Mouse (Mus musculus): ENCODE data around the gene Plekha6. TPM values are rescaled to one million over a fixed set of nuclear protein-coding genes. Genes with fewer than 3 reads are reported as not detected.
"Not testable (repeated sequence)": the region's sequence is repeated elsewhere in the genome, so short reads cannot be mapped to it uniquely, and the experiment has no call there.

Plekha6 gene
- polyA plus RNA-seq, 1 experiment from 2014 or later: 4.6 TPM

GRCm38 (mm10) chr1:133321267-133321925, 157.4 kb downstream of the Plekha6 start, which contains the start of gene Kiss1:
Gene Kiss1, plus strand, starts transcription at chr1:133321875.
- 72% methylated on average over 13 of the region's 13 CpGs for WGBS
- ATAC-seq (ENCODE audit: insufficient number of reproducible peaks, low FRiP score, low TSS enrichment, low read depth): peak; percentile 43; the same call in 1 of the 2 replicates

GRCm38 (mm10) chr1:133323333-133323732, 159.3 kb downstream of the Plekha6 start:
- Histone ChIP-seq H3K27me3 (peaks cover 6% of the 10 kb centered on the region), H3K4me3 (no peak overlapping the region), H3K4me2 (no peak overlapping the region), H3K9ac (no peak overlapping the region), H3K36me3 (no peaks in the 10 kb centered on the region), H3K27ac (no peak overlapping the region), H3K9me3 (no peaks in the 10 kb centered on the region), H3K4me1 (0 out of 2 replicates have a peak, but pooled peaks cover 4% of the 10 kb centered on the region)
- ATAC-seq (ENCODE audit: insufficient number of reproducible peaks, low FRiP score, low TSS enrichment, low read depth): no peak; the same call in 1 of the 2 replicates
- 41% methylated on average over 5 of the region's 5 CpGs for WGBS

More at GRCm38 (mm10) chr1:133321267-133321925, 157.4 kb downstream of the Plekha6 start, which contains the start of gene Kiss1:
- Histone ChIP-seq H3K27me3 (no peaks in the 10 kb centered on the region), H3K4me1 (0 out of 2 replicates have a peak, but pooled peaks cover 4% of the 10 kb centered on the region), H3K4me2 (no peak within 1 kb of the TSS), H3K9ac (no peak within 1 kb of the TSS), H3K4me3 (no peak within 1 kb of the TSS), H3K36me3 (no peaks in the 10 kb centered on the region), H3K9me3 (no peaks in the 10 kb centered on the region), H3K27ac (no peak within 1 kb of the TSS)

- H3K9ac ChIP-seq: no peak overlapping the region
- H3K9me3 ChIP-seq: no peaks in the 10 kb centered on the region
- H3K4me2 ChIP-seq: no peak overlapping the region
- H3K4me3 ChIP-seq: no peak overlapping the region
- peaks cover 13% of the 10 kb centered on the region; the same call in 1 of the 2 replicates for H3K4me1 ChIP-seq
- no peak overlapping the region for H3K27ac ChIP-seq
- no peak for ATAC-seq (ENCODE audit: insufficient number of reproducible peaks, low FRiP score, low TSS enrichment, low read depth)
- H3K36me3 ChIP-seq: no peaks in the 10 kb centered on the region
- H3K27me3 ChIP-seq: peaks cover 29% of the 10 kb centered on the region
- WGBS: 78% methylated on average over 8 of the region's 8 CpGs
Measured at GRCm38 (mm10) chr1:133325951-133326350, 161.9 kb downstream of the Plekha6 start.

DNA sequence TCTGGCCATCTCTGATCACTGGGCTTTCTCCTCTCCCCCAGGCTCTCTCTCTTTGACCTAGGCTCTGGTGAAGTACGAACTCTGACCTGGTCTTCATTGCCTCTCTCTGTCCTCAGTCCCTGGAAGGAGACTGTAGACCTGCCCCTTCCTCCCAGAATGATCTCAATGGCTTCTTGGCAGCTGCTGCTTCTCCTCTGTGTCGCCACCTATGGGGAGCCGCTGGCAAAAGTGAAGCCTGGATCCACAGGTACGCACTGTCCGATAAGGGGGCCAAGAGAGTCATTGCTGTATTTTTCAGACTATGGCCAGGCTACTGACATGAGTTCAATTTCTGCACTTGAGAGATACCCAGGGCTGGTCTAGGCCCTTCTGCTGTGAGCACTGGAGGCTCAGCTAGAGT, 163.1 kb downstream of the Plekha6 start:
- Histone ChIP-seq H3K27ac (no peak overlapping the region), H3K36me3 (no peaks in the 10 kb centered on the region), H3K4me1 (peaks cover 9% of the 10 kb centered on the region; the same call in 1 of the 2 replicates), H3K9me3 (no peaks in the 10 kb centered on the region), H3K4me3 (no peak overlapping the region), H3K9ac (no peak overlapping the region), H3K4me2 (no peak overlapping the region), H3K27me3 (peaks cover 36% of the 10 kb centered on the region)
- no peak for ATAC-seq (ENCODE audit: insufficient number of reproducible peaks, low FRiP score, low TSS enrichment, low read depth)
- WGBS: 63% methylated on average over 5 of the region's 5 CpGs

DNA sequence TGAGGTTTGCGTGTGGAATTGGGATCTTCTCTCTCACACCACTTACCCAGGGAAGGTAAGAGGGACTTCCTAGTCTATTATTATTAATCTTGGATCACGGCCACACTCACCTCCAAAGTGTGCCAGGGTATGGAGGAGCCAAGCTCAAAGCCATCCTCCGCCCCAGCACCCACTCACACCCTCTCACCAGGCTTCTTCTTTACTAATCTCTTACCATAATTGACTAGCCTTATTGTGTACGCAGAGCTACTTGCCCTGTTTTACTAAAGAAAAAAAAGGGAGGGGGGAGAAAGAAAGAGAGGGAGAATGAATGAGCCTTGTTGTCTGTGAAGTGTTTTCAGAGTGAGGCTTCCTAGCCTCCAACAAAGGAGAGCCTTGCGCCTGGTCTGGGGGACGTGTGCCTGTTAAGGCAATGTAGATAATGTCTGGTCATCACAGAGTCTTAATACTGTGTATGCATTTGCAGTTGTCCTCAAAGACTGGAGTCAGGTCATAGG, 164.3 kb downstream of the Plekha6 start:
- H3K4me3 ChIP-seq: no peak overlapping the region
- ATAC-seq (ENCODE audit: insufficient number of reproducible peaks, low FRiP score, low TSS enrichment, low read depth): no peak
- 85% methylated on average over 6 of the region's 6 CpGs for WGBS
- H3K4me2 ChIP-seq: no peak overlapping the region
- H3K36me3 ChIP-seq: no peaks in the 10 kb centered on the region
- peaks cover 9% of the 10 kb centered on the region; the same call in 1 of the 2 replicates for H3K4me1 ChIP-seq
- H3K9ac ChIP-seq: no peak overlapping the region
- no peaks in the 10 kb centered on the region for H3K9me3 ChIP-seq
- H3K27me3 ChIP-seq: peaks cover 36% of the 10 kb centered on the region
- no peak overlapping the region for H3K27ac ChIP-seq

DNA sequence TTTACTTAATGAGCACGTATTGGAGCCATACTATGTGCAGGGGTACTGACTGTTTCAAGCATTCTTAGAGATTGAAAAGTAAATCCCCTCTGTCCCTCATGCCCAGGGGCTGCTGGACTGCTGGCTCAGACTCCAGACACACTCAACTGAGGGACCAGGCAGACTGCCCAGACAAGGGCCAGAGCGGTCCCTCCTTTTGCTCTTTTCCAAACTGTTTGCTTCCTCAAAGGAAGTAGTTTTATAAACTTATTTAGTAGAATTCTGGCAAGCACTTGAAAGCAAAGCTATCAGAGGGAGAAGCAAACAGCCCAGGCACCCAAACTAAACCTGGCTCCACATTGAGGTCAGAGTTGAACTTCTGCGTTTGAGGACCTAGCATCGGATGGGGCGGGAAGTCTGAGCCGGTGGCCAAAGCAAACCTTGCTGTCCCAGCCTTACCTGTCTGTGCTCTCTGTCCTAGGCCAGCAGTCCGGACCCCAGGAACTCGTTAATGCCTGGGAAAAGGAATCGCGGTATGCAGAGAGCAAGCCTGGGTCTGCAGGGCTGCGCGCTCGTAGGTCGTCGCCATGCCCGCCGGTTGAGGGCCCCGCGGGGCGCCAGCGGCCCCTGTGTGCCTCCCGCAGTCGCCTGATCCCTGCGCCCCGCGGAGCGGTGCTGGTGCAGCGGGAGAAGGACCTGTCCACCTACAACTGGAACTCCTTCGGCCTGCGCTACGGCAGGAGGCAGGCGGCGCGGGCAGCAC, 165.1 kb downstream of the Plekha6 start:
- no peak for ATAC-seq (ENCODE audit: insufficient number of reproducible peaks, low FRiP score, low TSS enrichment, low read depth)
- Histone ChIP-seq H3K9ac (no peak overlapping the region), H3K4me3 (peak overlapping the region; percentile 28), H3K27ac (no peak overlapping the region), H3K27me3 (peaks cover 36% of the 10 kb centered on the region), H3K9me3 (no peaks in the 10 kb centered on the region), H3K36me3 (no peaks in the 10 kb centered on the region), H3K4me2 (peak overlapping the region; percentile 50), H3K4me1 (peaks cover 9% of the 10 kb centered on the region; the same call in 1 of the 2 replicates)
- WGBS: 8% methylated on average over 34 of the region's 34 CpGs

GRCm38 (mm10) chr1:133329638-133329964, 165.6 kb downstream of the Plekha6 start:
- Histone ChIP-seq H3K9ac (no peak overlapping the region), H3K4me2 (peak overlapping the region; percentile 50), H3K4me1 (peaks cover 9% of the 10 kb centered on the region; the same call in 1 of the 2 replicates), H3K27me3 (peaks cover 36% of the 10 kb centered on the region), H3K4me3 (peak overlapping the region; percentile 28), H3K36me3 (no peaks in the 10 kb centered on the region), H3K9me3 (no peaks in the 10 kb centered on the region), H3K27ac (no peak overlapping the region)
- WGBS: 20% methylated on average over 7 of the region's 7 CpGs
- no peak for ATAC-seq (ENCODE audit: insufficient number of reproducible peaks, low FRiP score, low TSS enrichment, low read depth)

DNA sequence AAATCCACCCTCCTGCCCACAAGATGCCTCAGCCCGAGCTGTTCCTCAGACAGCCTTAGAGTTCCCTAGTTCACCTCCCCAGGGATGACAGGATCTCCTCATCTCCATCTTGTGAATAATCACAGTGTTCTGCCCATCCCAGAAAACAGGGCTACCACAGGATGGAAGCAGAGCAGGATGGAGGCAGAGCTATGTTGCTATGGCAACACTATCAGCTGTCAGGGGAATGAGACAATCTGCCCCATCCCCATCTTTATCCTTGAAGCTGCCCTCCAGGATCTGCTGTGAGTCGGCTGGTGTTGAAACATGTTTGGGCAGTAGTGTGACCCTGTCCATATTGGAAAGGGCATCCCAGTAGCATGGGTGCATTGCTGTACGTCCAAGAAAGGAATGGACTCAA, 167.1 kb downstream of the Plekha6 start:
- peaks cover 36% of the 10 kb centered on the region for H3K27me3 ChIP-seq
- no peak for ATAC-seq (ENCODE audit: insufficient number of reproducible peaks, low FRiP score, low TSS enrichment, low read depth)
- H3K27ac ChIP-seq: no peak overlapping the region
- no peaks in the 10 kb centered on the region for H3K36me3 ChIP-seq
- no peak overlapping the region for H3K4me3 ChIP-seq
- H3K9me3 ChIP-seq: no peaks in the 10 kb centered on the region
- 85% methylated on average over 3 of the region's 3 CpGs for WGBS
- no peak overlapping the region for H3K4me2 ChIP-seq
- peaks cover 9% of the 10 kb centered on the region; the same call in 1 of the 2 replicates for H3K4me1 ChIP-seq
- no peak overlapping the region for H3K9ac ChIP-seq

DNA sequence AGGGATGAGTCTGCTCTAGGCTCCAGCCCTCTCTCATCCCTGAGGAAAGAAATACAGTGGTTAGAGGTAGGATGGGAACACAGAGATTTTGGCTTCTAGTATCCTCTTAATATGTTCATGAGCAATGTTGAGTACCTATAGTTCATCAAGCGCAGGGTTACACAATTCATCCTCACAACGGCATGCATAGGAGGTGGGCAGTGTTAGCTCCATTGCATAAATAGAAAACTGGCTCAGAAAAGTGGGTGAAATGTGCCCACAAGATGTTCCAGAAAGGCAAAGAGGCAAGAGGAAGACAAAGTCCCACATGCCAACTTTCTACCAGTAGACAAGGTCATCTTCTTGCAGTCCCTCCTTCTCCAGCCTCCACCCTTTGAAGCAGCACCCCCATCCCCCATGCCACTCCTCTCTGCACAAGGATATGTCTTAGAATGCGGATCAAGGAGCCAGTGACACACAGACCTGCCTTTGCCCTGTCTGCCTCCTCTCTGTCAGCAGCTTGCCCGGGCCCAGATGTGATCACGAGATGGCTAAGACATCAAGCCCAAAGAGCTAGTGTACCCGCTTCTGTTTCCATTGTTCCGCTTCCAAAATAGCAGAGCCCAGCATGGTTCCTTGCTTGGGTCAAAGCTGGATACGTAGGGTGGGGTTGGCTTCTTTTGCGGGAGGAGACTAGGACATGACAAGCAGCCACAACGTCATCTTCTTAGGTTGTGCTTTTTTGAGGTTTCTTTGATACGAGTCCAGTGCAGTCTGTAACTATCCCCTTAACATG, 168.8 kb downstream of the Plekha6 start:
- no peak overlapping the region for H3K4me3 ChIP-seq
- H3K27me3 ChIP-seq: peaks cover 35% of the 10 kb centered on the region
- no peaks in the 10 kb centered on the region for H3K36me3 ChIP-seq
- WGBS: 90% methylated on average over 11 of the region's 11 CpGs
- H3K9me3 ChIP-seq: no peaks in the 10 kb centered on the region
- no peak for ATAC-seq (ENCODE audit: insufficient number of reproducible peaks, low FRiP score, low TSS enrichment, low read depth)
- H3K4me1 ChIP-seq: peaks cover 9% of the 10 kb centered on the region; the same call in 1 of the 2 replicates
- no peak overlapping the region for H3K9ac ChIP-seq
- H3K27ac ChIP-seq: no peak overlapping the region
- no peak overlapping the region for H3K4me2 ChIP-seq

- no peak for ATAC-seq (ENCODE audit: insufficient number of reproducible peaks, low FRiP score, low TSS enrichment, low read depth)
- no peak overlapping the region for H3K27ac ChIP-seq
Measured at GRCm38 (mm10) chr1:133333937-133334336, 169.9 kb downstream of the Plekha6 start.

DNA sequence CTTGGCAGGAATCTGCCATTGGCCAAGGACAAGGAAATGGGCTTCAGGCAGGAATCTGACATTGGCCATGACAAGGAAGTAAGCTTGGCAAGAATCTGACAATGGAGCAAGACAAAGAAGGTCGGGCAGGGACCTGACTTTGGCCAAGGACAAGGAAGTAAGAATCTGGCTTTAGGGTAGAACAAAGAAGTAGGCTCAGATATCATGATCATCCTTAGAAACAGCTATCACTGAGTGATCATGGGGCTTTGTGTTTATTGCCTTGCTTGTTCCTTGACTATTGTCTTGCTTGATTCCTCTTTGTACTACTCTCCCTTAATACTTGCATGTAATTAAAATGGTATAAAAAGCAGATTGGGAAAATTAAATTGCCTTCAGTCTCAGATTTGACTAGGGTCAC, 176.4 kb downstream of the Plekha6 start:
- H3K4me1 ChIP-seq; H3K4me3 ChIP-seq; H3K9me3 ChIP-seq; ATAC-seq (ENCODE audit: insufficient number of reproducible peaks, low FRiP score, low TSS enrichment, low read depth); H3K27me3 ChIP-seq; H3K9ac ChIP-seq; H3K36me3 ChIP-seq; H3K4me2 ChIP-seq; H3K27ac ChIP-seq: not testable (repeated sequence)
- WGBS: 66% methylated on average over 1 of the region's 1 CpGs

More at GRCm38 (mm10) chr1:133333937-133334336, 169.9 kb downstream of the Plekha6 start:
- H3K36me3 ChIP-seq: no peaks in the 10 kb centered on the region
- H3K9ac ChIP-seq: no peak overlapping the region
- no peaks in the 10 kb centered on the region for H3K9me3 ChIP-seq
- WGBS: 88% methylated on average over 6 of the region's 6 CpGs
- H3K4me2 ChIP-seq: no peak overlapping the region
- H3K4me1 ChIP-seq: peaks cover 7% of the 10 kb centered on the region; the same call in 1 of the 2 replicates
- peaks cover 24% of the 10 kb centered on the region for H3K27me3 ChIP-seq
- no peak overlapping the region for H3K4me3 ChIP-seq
